Mouse (Mus musculus) liver, embryonic 15.5 days (tissue): ENCODE data around the gene Leap2. TPM values are rescaled to one million over a fixed set of nuclear protein-coding genes. Genes with fewer than 3 reads are reported as not detected.
"Not testable (repeated sequence)": the region's sequence is repeated elsewhere in the genome, so short reads cannot be mapped to it uniquely, and the experiment has no call there.

Experiments used
- ATAC-seq: fragments of 200-750 bp; cut with Nextera tagmentation; 2 replicates; pipeline ENCODE4 v1.8.0; 2017; ENCODE audit warnings: moderate number of reproducible peaks, mild to moderate bottlenecking, moderate library complexity; ENCODE audit not compliant: insufficient read depth
- H3K27ac ChIP-seq: fragments of 300-500 bp; sonication (generic); replicated peaks from 2 replicates; pipeline ENCODE4 v1.5.1; 2015; ENCODE audit warnings: mild to moderate bottlenecking, inconsistent platforms
- H3K27me3 ChIP-seq: fragments of 300-500 bp; sonication (generic); 2 replicates; pipeline ENCODE4 v1.6.1; 2015; ENCODE audit warnings: mild to moderate bottlenecking, inconsistent platforms
- H3K36me3 ChIP-seq: fragments of 300-500 bp; sonication (generic); replicated peaks from 2 replicates; pipeline ENCODE4 v1.6.1; 2015; ENCODE audit warnings: moderate library complexity, mild to moderate bottlenecking, inconsistent platforms
- H3K4me1 ChIP-seq: fragments of 300-500 bp; sonication (generic); replicated peaks from 2 replicates; pipeline ENCODE4 v1.6.1; 2015; ENCODE audit warnings: inconsistent platforms
- H3K4me2 ChIP-seq: fragments of 300-500 bp; sonication (generic); 2 replicates; pipeline ENCODE4 v1.6.1; 2015; ENCODE audit warnings: moderate library complexity, mild to moderate bottlenecking, inconsistent platforms
- H3K4me3 ChIP-seq: fragments of 300-500 bp; sonication (generic); replicated peaks from 2 replicates; pipeline ENCODE4 v1.5.1; 2015; ENCODE audit warnings: mild to moderate bottlenecking, inconsistent platforms
- H3K9ac ChIP-seq: fragments of 300-500 bp; sonication (generic); 2 replicates; pipeline ENCODE4 v1.6.1; 2015; ENCODE audit warnings: moderate library complexity, mild to moderate bottlenecking, inconsistent platforms
- H3K9me3 ChIP-seq: fragments of 300-500 bp; sonication (generic); replicated peaks from 2 replicates; pipeline ENCODE4 v1.6.1; 2016; ENCODE audit warnings: inconsistent platforms
- WGBS: fragments of 180-500 bp; shearing (Covaris S2); methylation state at CpG from one replicate; pipeline ENCODE4 v1.1.7; 2015; ENCODE audit warnings: mixed read lengths; ENCODE audit not compliant: insufficient replicate concordance; 5-methylcytosine and 5-hydroxymethylcytosine counted together
- polyA plus RNA-seq: library from polyadenylated mRNA; unstranded; fragments of >200 nt; fragmentation: Nextera tagmentation; extraction: Ambion mirVana; gene quantifications from 2 replicates; pipeline ENCODE4 v1.2.1, GENCODE M21; 2015

Leap2 gene
- polyA plus RNA-seq, 1 experiment from 2014 or later, result 49.7 TPM

DNA sequence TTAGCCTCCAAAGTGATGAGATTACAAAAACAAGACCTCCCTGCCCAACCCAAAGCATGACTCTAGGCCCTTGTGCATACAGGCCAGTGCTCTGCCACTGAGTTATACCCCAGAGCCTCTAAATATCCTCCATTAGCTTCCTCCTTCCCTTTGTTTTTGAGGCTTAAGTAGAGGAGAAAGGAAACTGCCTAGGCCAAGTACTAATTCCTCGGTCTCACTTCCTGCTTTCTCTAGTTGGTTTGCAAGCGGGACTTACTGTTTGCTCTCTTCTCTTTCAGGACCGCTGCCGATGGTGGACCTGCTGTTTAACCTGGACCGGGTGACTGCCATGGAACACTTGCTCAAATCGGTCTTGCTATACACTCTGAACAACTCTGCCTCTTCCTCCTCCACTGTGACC lies 13.4 kb upstream of the Leap2 start:
- no peak for ATAC-seq
- H3K4me3 ChIP-seq, result no peak overlapping the region
- no peak overlapping the region for H3K4me2 ChIP-seq
- H3K36me3 ChIP-seq, result no peaks in the 10 kb centered on the region
- H3K9ac ChIP-seq, result no peak overlapping the region
- no peaks in the 10 kb centered on the region for H3K9me3 ChIP-seq
- H3K27ac ChIP-seq, result no peak overlapping the region
- WGBS, result 62% methylated on average over 6 of the region's 6 CpGs
- no peaks in the 10 kb centered on the region for H3K27me3 ChIP-seq
- peaks cover 32% of the 10 kb centered on the region for H3K4me1 ChIP-seq

GRCm38 (mm10) chr11:53435504-53435903 lies 12.5 kb upstream of the Leap2 start:
- Histone ChIP-seq H3K4me3 (no peak overlapping the region), H3K4me2 (no peak overlapping the region), H3K4me1 (peaks cover 38% of the 10 kb centered on the region), H3K27ac (no peak overlapping the region), H3K9ac (no peak overlapping the region), H3K27me3 (no peaks in the 10 kb centered on the region), H3K9me3 (no peaks in the 10 kb centered on the region), H3K36me3 (no peaks in the 10 kb centered on the region)
- 48% methylated on average over 8 of the region's 8 CpGs for WGBS
- no peak for ATAC-seq

DNA sequence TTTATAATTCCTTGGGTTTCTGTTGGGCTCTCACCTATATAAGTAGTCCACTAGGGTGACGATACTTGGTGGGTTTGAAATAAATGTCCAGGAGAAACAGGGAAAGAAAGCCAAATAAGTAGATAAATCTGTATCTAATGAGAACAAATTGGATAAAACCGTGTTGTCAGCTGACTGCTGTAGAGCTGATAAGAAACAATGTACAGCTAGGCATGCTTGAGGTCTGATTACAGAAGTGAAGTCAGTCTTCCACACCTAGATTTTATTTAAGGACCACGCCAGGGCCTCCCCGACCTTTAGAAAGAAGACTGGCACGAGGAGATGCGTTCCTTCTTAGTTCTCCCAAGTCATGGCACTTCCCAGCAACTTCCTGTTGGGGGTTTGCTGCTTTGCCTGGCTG lies 10.1 kb upstream of the Leap2 start:
- H3K9me3 ChIP-seq, result no peaks in the 10 kb centered on the region
- H3K4me1 ChIP-seq, result peaks cover 55% of the 10 kb centered on the region
- no peak overlapping the region for H3K9ac ChIP-seq
- no peak overlapping the region for H3K4me3 ChIP-seq
- peak overlapping the region; percentile 38 for H3K4me2 ChIP-seq
- ATAC-seq, result no peak
- 17% methylated on average over 6 of the region's 6 CpGs for WGBS
- H3K27me3 ChIP-seq, result no peaks in the 10 kb centered on the region
- 0 out of 2 replicates have a peak overlapping the region, but pooled peaks have one; percentile 19 for H3K27ac ChIP-seq
- peaks cover 11% of the 10 kb centered on the region for H3K36me3 ChIP-seq

DNA sequence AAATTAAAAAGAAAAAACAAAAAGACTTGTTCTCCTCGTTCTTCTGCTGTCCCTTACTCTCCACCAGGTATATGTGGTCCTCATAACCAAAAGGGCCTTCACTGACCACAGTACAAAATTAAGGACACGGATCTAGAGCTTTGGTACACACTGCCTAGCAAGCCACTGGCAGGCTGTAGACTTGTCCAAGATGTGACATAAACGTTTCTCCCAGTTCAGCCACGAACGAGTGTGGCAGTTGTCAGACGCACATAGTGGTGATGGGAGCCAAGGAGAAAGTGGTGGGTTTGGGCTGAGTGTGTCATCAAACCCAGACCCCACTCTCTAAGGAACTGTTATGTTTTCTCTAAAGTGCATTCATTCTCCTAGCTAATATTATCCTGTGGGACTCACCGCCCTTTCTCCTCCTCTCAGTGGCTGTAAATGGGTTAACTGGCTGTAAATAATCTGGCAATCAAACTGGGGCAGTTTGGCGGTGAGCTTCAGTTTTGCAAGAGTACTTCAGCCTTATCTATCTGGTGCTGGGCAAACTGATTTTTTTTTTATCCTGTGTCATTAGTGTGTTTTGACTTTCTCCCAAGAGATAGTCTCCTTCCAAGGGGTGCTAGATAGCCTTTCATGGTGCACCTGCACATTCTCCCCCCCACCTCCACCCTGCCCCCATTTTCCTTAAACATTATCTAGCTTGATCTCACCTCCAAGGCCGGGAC lies 8.5 kb upstream of the Leap2 start:
- Histone ChIP-seq H3K27ac (peak overlapping the region; percentile 90), H3K9me3 (no peaks in the 10 kb centered on the region), H3K9ac (peak overlapping the region; percentile 28; the same call in 1 of the 2 replicates), H3K4me1 (peaks cover 55% of the 10 kb centered on the region), H3K27me3 (no peaks in the 10 kb centered on the region), H3K36me3 (peaks cover 14% of the 10 kb centered on the region), H3K4me3 (peak overlapping the region; percentile 96), H3K4me2 (peak overlapping the region; percentile 87)
- peak; percentile 18 for ATAC-seq
- WGBS, result 5% methylated on average over 9 of the region's 9 CpGs

DNA sequence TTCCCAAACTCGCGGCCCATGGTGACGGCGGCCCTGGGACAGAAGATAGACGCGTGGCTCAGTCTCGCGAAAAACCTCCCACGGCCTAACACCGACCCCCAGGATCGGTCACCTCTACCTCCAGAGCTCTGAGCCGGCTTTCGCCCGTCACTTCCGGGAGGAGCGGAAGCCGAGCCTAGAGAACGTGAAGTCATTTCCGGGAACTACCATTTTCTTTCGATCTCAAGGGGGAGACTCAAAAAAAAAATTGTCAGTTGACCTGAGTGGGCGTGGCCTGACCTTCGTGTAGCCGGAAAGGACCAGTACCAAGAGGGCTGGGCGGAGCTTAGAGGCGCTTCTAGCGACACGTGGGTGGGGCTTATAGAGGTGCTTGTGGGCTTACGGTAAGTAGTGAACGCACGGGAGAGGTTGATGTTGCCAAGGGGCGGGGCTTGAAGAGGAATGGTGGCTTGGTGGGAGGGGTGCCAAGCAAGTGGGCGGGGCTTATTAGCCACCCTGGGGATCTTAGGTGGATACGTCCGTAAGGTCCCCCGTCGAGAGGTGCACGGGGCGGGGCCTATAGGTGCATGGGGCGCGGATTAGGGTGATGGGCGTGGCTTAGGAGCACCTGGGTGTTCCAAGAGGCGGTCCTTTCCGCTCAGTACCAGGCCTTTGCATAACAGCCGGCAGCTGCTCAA lies 7.8 kb upstream of the Leap2 start, which contains the start of the genes Uqcrq and Gdf9:
Uqcrq (minus strand) TSS at position 162 of the 677 bp plus-strand sequence.
Gdf9 (plus strand) TSS at position 354 of the 677 bp plus-strand sequence.
- H3K4me3 ChIP-seq, result peak within 1 kb of the TSS; percentile 96
- H3K4me2 ChIP-seq, result peak within 1 kb of the TSS; percentile 87
- H3K9ac ChIP-seq, result peak within 1 kb of the TSS; percentile 87
- H3K4me1 ChIP-seq, result peaks cover 48% of the 10 kb centered on the region
- H3K36me3 ChIP-seq, result peaks cover 14% of the 10 kb centered on the region
- peak; percentile 87 for ATAC-seq
- WGBS, result under 1% methylated on average over 44 of the region's 44 CpGs
- H3K9me3 ChIP-seq, result no peaks in the 10 kb centered on the region
- H3K27ac ChIP-seq, result peak within 1 kb of the TSS; percentile 90
- H3K27me3 ChIP-seq, result no peaks in the 10 kb centered on the region

GRCm38 (mm10) chr11:53430300-53430669 lies 7.3 kb upstream of the Leap2 start:
- peak overlapping the region; percentile 96 for H3K4me3 ChIP-seq
- peaks cover 48% of the 10 kb centered on the region for H3K4me1 ChIP-seq
- H3K36me3 ChIP-seq, result peaks cover 14% of the 10 kb centered on the region
- H3K4me2 ChIP-seq, result peak overlapping the region; percentile 87
- WGBS, result under 1% methylated on average over 34 of the region's 34 CpGs
- no peaks in the 10 kb centered on the region for H3K27me3 ChIP-seq
- no peaks in the 10 kb centered on the region for H3K9me3 ChIP-seq
- peak overlapping the region; percentile 87 for H3K9ac ChIP-seq
- H3K27ac ChIP-seq, result peak overlapping the region; percentile 90
- ATAC-seq, result peak; percentile 29

DNA sequence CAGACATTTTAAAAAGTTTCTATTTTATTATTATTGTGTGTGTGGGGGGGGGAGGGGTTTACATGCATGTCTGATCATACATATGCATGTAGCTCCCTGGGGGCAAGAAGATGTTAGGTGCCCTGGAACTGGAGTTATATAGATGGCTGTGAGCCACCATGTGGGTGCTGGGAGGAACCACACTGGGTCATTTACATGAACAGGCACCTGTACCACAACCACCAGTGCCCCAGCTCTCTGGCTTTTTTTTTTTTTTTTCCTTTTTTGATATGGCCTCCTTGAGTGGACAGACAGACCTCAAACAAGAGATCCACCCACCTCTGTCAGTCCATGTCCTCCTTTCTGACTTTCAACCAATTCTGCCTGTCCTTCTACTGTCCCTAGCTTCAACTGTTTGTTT lies 6.2 kb upstream of the Leap2 start:
- Histone ChIP-seq H3K9ac (no peak overlapping the region), H3K36me3 (peaks cover 14% of the 10 kb centered on the region), H3K4me3 (peak overlapping the region; percentile 96), H3K9me3 (no peaks in the 10 kb centered on the region), H3K27me3 (no peaks in the 10 kb centered on the region), H3K27ac (0 out of 2 replicates have a peak overlapping the region, but pooled peaks have one; percentile 90), H3K4me2 (peak overlapping the region; percentile 87), H3K4me1 (peaks cover 48% of the 10 kb centered on the region)
- no peak for ATAC-seq

DNA sequence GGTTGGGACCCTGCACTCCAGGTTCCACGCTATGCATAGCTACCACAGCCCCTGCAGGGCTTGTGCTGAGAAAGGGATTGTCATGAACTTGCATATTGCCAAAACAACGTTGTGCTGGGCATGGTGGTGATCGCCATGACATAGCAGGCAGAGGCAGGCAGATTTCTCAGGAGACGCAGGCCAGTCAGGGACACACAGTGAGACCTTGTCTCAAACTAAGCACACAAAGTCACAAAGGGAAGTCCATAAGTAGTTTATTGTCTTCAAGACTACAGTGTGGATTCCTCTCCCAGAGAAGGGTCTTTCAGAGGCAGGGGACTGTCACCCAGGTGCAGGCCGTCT lies 5.7 kb upstream of the Leap2 start:
- WGBS, result 82% methylated on average over 5 of the region's 5 CpGs
- H3K27me3 ChIP-seq, result no peaks in the 10 kb centered on the region
- H3K9ac ChIP-seq, result no peak overlapping the region
- ATAC-seq, result no peak
- peaks cover 47% of the 10 kb centered on the region for H3K4me1 ChIP-seq
- H3K4me3 ChIP-seq, result no peak overlapping the region
- H3K36me3 ChIP-seq, result peaks cover 14% of the 10 kb centered on the region
- H3K27ac ChIP-seq, result no peak overlapping the region
- no peaks in the 10 kb centered on the region for H3K9me3 ChIP-seq
- H3K4me2 ChIP-seq, result no peak overlapping the region

- Histone ChIP-seq H3K9ac (no peak overlapping the region), H3K27ac (no peak overlapping the region), H3K4me3 (no peak overlapping the region), H3K27me3 (no peaks in the 10 kb centered on the region), H3K9me3 (no peaks in the 10 kb centered on the region), H3K36me3 (peaks cover 14% of the 10 kb centered on the region), H3K4me1 (peaks cover 41% of the 10 kb centered on the region), H3K4me2 (no peak overlapping the region)
- ATAC-seq, result no peak
- WGBS, result 68% methylated on average over 3 of the region's 3 CpGs
Measured at GRCm38 (mm10) chr11:53427993-53428715, 5.2 kb upstream of the Leap2 start.

DNA sequence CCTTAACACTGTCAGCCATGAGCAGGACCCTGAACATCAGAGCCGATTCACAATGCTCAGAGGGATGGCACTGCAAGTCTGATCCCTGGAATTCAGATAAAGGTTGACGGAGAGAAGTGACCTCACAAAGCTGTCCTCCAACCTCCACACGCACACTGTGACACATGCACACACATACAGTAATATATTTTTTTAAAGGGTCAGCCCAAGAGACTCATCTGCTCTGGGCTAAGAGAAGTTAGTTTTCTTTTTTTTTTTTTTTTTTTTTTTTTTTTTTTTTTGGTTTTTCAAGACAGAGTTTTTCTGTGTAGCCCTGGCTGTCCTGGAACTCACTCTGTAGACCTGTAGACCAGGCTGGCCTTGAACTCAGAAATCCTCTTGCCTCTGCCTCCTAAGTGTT lies 3.9 kb upstream of the Leap2 start:
- not testable (repeated sequence) for H3K9me3 ChIP-seq, H3K9ac ChIP-seq, ATAC-seq, H3K27ac ChIP-seq, H3K4me3 ChIP-seq, H3K27me3 ChIP-seq, H3K4me2 ChIP-seq
- Histone ChIP-seq H3K4me1 (peaks cover 29% of the 10 kb centered on the region), H3K36me3 (peaks cover 14% of the 10 kb centered on the region)
- WGBS, result 67% methylated on average over 3 of the region's 3 CpGs

DNA sequence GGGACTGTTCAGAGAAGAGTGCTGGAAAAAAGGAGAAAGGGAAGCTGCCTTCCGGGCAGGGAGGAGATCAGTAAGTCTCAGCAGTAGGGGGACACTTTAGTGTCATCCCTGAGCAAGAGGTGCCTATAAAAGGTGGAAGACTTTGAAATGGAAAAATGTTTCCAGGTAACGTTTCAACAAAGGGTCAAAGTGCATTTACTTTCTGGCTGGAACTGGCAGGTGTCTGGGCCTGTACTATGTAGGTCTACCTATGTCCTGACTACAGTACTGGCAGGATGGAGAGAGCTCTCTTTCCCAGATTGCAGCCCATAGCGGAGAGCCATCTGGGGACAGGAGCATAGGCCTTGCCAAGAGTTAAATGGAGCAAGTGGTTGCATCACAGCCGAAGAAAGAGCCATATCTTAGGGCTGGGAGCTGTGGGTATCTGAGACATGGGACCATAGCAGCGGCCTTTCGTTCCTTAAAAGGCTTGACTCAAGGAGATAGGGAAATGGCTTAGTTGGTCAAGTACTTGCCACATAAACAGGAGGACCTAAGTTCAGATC lies 2.8 kb upstream of the Leap2 start:
- 78% methylated on average over 6 of the region's 6 CpGs for WGBS
- H3K9ac ChIP-seq, result no peak overlapping the region
- H3K27ac ChIP-seq, result peak overlapping the region; percentile 12
- no peaks in the 10 kb centered on the region for H3K9me3 ChIP-seq
- H3K36me3 ChIP-seq, result peaks cover 23% of the 10 kb centered on the region
- peaks cover 18% of the 10 kb centered on the region for H3K4me1 ChIP-seq
- no peak for ATAC-seq
- H3K4me3 ChIP-seq, result no peak overlapping the region
- no peaks in the 10 kb centered on the region for H3K27me3 ChIP-seq
- no peak overlapping the region for H3K4me2 ChIP-seq
